Mouse (Mus musculus) stomach, postnatal 0 days (tissue): Measurements from ENCODE around the gene Pgap3.

Experiments used
- CTCF ChIP-seq: IDR thresholded peaks from 2 replicates; pipeline ENCODE4 v1.5.1; 2016; ENCODE audit warnings: antibody characterized with exemption, low read depth, mild to moderate bottlenecking, moderate library complexity
- EP300 ChIP-seq: optimal IDR thresholded peaks from 2 replicates; pipeline ENCODE3; 2016; ENCODE audit warnings: antibody characterized with exemption

- TF ChIP-seq CTCF (no peak), EP300 (no peak)
Observed at GRCm38 (mm10) chr11:98383261-98384030, 16.8 kb downstream of the Pgap3 start, which contains the start of gene Tcap.
